Mouse (Mus musculus) liver, embryonic 14.5 days (tissue): ENCODE measurements around the gene Ehd4.

Experiments used
- CTCF ChIP-seq: IDR thresholded peaks from 2 replicates; pipeline ENCODE4 v1.5.1; 2016; ENCODE audit warnings: antibody characterized with exemption, low read depth, control low read depth
- EP300 ChIP-seq: IDR thresholded peaks from 2 replicates; pipeline ENCODE4 v1.6.1; 2016; ENCODE audit warnings: antibody characterized with exemption, low read depth

DNA sequence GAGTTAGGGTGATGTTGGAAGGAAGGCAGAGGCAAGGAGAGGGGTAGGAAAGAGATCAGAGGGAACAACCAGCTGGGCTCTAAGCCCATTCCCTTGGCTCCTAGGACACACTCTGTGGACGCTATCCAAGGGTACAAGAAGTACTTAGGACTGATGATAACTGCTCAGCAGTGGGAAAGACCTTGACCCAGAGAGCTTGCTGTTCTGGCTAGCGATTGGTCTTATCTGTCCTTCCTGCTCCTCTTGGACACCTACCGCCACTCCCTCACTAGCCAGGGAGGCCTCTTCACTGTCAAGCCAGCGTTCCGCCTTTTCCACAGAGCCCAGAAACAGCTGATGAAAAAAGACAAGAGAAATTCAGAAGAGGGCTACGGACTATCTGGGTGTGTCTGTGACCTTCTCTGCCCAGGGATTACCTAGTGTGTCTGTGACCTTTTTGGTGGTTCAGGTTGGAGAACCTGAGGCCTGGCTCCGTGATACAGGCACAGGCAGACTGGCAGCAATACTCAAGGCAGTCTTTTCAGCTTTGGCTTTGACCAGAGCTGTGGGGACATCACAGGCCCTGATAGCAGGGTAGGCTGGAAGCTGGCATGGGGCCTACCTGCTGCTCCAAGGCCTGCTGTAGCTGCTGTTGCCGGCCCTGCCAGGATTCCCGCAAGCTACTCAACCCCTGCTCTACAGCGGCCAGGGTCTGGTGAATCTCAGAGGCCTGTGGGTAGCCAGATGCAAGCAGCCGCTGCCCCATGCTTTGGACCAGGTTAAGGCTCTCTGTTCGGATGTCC lies 99.4 kb downstream of the Ehd4 start:
- no peak for TF ChIP-seq CTCF
- TF ChIP-seq EP300 = no peak
